Mouse (Mus musculus): Measurements from ENCODE around the gene Pacsin2. TPM values are rescaled to one million over a fixed set of nuclear protein-coding genes. Genes with fewer than 3 reads are reported as not detected.
A peak's percentile ranks its signal among the peaks of the same experiment; 100 is the strongest.

The Pacsin2 gene
- total and polyA plus RNA-seq, 3 experiments, result 48.4 to 85.5 (median 53.7) TPM

DNA sequence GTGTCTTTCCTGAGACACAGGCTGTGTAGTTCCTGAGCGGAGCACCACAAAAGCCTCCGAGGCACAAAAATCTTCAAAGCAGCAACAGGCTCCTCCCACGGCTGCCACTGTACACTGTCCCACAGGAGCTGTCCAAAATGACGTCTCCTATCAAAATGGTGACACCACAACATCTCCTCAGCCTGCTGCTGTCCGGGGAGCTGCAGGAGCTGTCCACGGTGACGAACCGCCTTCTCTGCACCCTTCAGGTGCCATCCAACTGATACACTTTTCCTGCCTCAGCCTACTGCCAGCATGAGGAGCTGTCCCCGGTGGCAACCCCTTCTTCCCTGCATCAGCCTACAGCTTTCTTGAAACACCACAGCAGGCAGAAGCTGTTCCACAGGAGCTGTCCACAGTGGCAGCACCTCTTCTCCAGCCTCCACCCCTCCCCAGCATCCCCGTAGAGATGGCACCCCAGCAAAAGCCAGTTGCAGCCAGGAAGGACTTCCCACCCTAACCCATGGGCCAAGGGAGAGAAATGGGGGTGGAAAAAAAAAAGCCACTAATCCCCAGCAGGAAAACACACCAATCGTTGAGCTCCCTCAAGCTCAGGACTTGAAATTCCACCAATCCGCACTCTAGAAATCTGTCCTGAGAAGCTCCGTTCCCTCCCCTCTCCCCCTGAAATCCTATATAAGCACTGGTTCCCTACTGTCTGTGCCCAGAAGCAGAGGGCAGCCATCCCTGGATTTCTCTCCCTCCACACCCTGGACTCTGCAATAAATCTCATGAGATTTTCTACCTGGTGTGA is 48.3 kb upstream of the Pacsin2 start:
- no peak overlapping the region for H3K4me3 ChIP-seq (replicated peaks in 1 of 3; ENCODE audit: low read depth in 2 of 3, low read length in 2 of 3, poor library complexity in 1 of 3)
- dilution Hi-C loops (cut with MboI; ENCODE audit: extremely low pct_ligation_motif_present, extremely low pct_unique_long_range_greater_than_20kb, low sequenced_read_pairs) (no loop called here), in situ Hi-C loops (cut with MboI; ENCODE audit: low pct_ligation_motif_present, low pct_unique_long_range_greater_than_20kb, low sequenced_read_pairs) (loop anchor here (25.0 kb wide), 1 partner anchor 300 kb away; no protein-coding TSS in a partner anchor)

DNA sequence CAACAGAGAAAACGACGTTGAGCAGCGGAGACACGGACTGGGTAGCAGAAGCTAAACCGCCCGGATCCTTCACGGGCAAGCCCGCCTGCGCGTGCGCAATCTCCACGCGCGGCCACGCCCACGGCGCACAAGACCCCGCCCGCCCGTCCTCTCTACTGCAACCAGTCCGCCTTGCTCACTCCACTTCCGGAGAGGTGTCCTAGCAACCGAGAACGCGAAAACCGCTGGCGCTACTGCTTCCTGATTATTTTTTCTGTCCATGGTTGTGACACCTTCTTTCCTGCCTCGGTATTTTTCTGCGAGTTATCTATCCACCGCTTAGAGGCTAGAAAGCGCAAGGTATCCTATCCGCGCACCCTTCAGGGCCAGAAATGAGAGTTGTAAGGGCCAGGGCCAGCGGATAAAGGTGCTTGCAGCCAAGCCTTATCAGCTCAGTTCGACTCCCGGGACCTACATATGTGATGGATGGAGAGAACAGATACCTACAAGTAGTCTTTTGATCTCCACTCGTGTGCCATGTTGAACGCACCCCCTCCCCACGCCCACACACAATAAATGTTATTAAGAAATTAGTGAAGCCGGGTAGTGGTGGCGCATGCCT is 46.5 kb upstream of the Pacsin2 start, which contains the start of gene Ttll1:
TSS of gene Ttll1 (minus strand) at position 89 of the 601 bp plus-strand sequence.
- peak within 1 kb of the TSS; percentile 39; the same call in 1 of the 2 replicates for H3K9ac ChIP-seq (ENCODE audit: insufficient read depth, low read depth)
- peaks cover 28% of the 10 kb centered on the region for H3K27me3 ChIP-seq (replicated peaks)
- no peaks in the 10 kb centered on the region for H3K9me3 ChIP-seq (replicated peaks; ENCODE audit: low read length)
- peak within 1 kb of the TSS; percentile 82 for H3K4me2 ChIP-seq (ENCODE audit: insufficient read depth, low read depth, poor library complexity, severe bottlenecking)
- peak within 1 kb of the TSS; percentile 56 to 76 (median 71) for H3K4me3 ChIP-seq (replicated peaks in 1 of 3; ENCODE audit: low read depth in 2 of 3, low read length in 2 of 3, poor library complexity in 1 of 3)
- peaks cover 0 to 5% of the 10 kb centered on the region in 2 experiments; a peak in 2 of 4 replicates for H3K4me1 ChIP-seq (ENCODE audit: control insufficient read depth in 1 of 2, insufficient read depth in 2 of 2)
- H3K79me2 ChIP-seq (replicated peaks; ENCODE audit: control insufficient read depth, extremely low read depth, insufficient read depth, poor library complexity, severe bottlenecking), result no peaks in the 10 kb centered on the region
- dilution Hi-C loops (cut with MboI; ENCODE audit: extremely low pct_ligation_motif_present, extremely low pct_unique_long_range_greater_than_20kb, low sequenced_read_pairs), result no loop called here
- peak; percentile 91 for DNase-seq (ENCODE audit: extremely low read depth)
- no peaks in the 10 kb centered on the region for H3K36me3 ChIP-seq (replicated peaks in 1 of 2; ENCODE audit: control insufficient read depth in 1 of 2, insufficient read depth in 1 of 2, low read length in 1 of 2)
- H3K27ac ChIP-seq (ENCODE audit: insufficient read depth, low read depth), result no peak within 1 kb of the TSS
- in situ Hi-C loops (cut with MboI; ENCODE audit: low pct_ligation_motif_present, low pct_unique_long_range_greater_than_20kb, low sequenced_read_pairs), result loop anchor here (25.0 kb wide), 1 partner anchor 299 kb away; no protein-coding TSS in a partner anchor
- TF ChIP-seq SMC3 (IDR thresholded peaks at IDR 0.05; ENCODE audit: low read depth, low read length), result no peak
- no peak for TF ChIP-seq ZMIZ1 (IDR thresholded peaks at IDR 0.05; ENCODE audit: low read depth, low read length)
- TF ChIP-seq NRF1 (IDR thresholded peaks at IDR 0.05; ENCODE audit: low read depth, low read length), result peak; percentile 97
- TF ChIP-seq MAX (IDR thresholded peaks at IDR 0.05; ENCODE audit: low read length), result no peak
- TF ChIP-seq KAT2A (IDR thresholded peaks at IDR 0.05; ENCODE audit: insufficient replicate concordance, low read length), result no peak
- peak; percentile 65 for TF ChIP-seq POLR2A (IDR thresholded peaks at IDR 0.05; ENCODE audit: low read depth, low read length)
- peak; percentile 93 for TF ChIP-seq ELF1 (IDR thresholded peaks at IDR 0.05; ENCODE audit: low read depth, low read length)
- no peak for TF ChIP-seq CHD1 (IDR thresholded peaks at IDR 0.05; ENCODE audit: low read depth, low read length)
- no peak for TF ChIP-seq EP300 (IDR thresholded peaks at IDR 0.05; ENCODE audit: low read length)
- TF ChIP-seq GABPA (IDR thresholded peaks at IDR 0.05; ENCODE audit: insufficient replicate concordance, low read depth, low read length), result no peak
- no peak for TF ChIP-seq NELFE (IDR thresholded peaks at IDR 0.05; ENCODE audit: low read depth, low read length)
- no peak for TF ChIP-seq MYC (IDR thresholded peaks at IDR 0.05; ENCODE audit: low read depth, low read length)
- TF ChIP-seq CHD2 (IDR thresholded peaks at IDR 0.05; ENCODE audit: low read length), result no peak
- no peak; the same call in 1 of the 2 replicates for TF ChIP-seq HCFC1 (IDR thresholded peaks at IDR 0.05; ENCODE audit: low read depth, low read length)
- TF ChIP-seq ZNF384 (IDR thresholded peaks at IDR 0.05; ENCODE audit: low read depth, low read length), result 0 out of 2 replicates have a peak, but pooled peaks have one; percentile 17
- TF ChIP-seq PAX5 (IDR thresholded peaks at IDR 0.05; ENCODE audit: low read length), result no peak
- TF ChIP-seq USF2 (conservative IDR thresholded peaks at IDR 0.05; ENCODE audit: low read depth, low read length), result no peak
- 0 out of 2 replicates have a peak, but pooled peaks have one; percentile 6 for TF ChIP-seq IRF4 (IDR thresholded peaks at IDR 0.05; ENCODE audit: low read depth, low read length)
- peak; percentile 85 for TF ChIP-seq MXI1 (IDR thresholded peaks at IDR 0.05; ENCODE audit: low read depth, low read length)
- no peak for TF ChIP-seq RCOR1 (conservative IDR thresholded peaks at IDR 0.05; ENCODE audit: low read depth, low read length)
- no peak for TF ChIP-seq JUN (IDR thresholded peaks at IDR 0.05; ENCODE audit: insufficient read depth, low read depth, low read length)
- TF ChIP-seq ETS1 (conservative IDR thresholded peaks at IDR 0.05; ENCODE audit: low read depth, low read length), result no peak
- peak; percentile 94 for TF ChIP-seq SIN3A (IDR thresholded peaks at IDR 0.05; ENCODE audit: low read length)
- no peak for TF ChIP-seq BHLHE40 (IDR thresholded peaks at IDR 0.05; ENCODE audit: low read depth, low read length)
- TF ChIP-seq TCF12 (IDR thresholded peaks at IDR 0.05; ENCODE audit: low read depth, low read length), result no peak
- no peak for TF ChIP-seq ZC3H11A (IDR thresholded peaks at IDR 0.05; ENCODE audit: low read depth, low read length)
- no peak for TF ChIP-seq USF1 (IDR thresholded peaks at IDR 0.05; ENCODE audit: low read depth, low read length)
- no peak for TF ChIP-seq RAD21 (IDR thresholded peaks at IDR 0.05; ENCODE audit: low read depth, low read length)

More for the DNA sequence above, 48.3 kb upstream of the Pacsin2 start:
- no peak for TF ChIP-seq TBP (conservative IDR thresholded peaks at IDR 0.05; ENCODE audit: low read depth, low read length)
- no peak for TF ChIP-seq POLR2A (IDR thresholded peaks at IDR 0.05; ENCODE audit: low read depth, low read length)
- TF ChIP-seq ELF1 (IDR thresholded peaks at IDR 0.05; ENCODE audit: low read depth, low read length), result no peak
- no peak for TF ChIP-seq JUND (conservative IDR thresholded peaks at IDR 0.05; ENCODE audit: low read depth, low read length)
- TF ChIP-seq MEF2A (IDR thresholded peaks at IDR 0.05; ENCODE audit: borderline replicate concordance, low read depth, low read length), result no peak
- TF ChIP-seq ZKSCAN1 (IDR thresholded peaks at IDR 0.05; ENCODE audit: borderline replicate concordance, low read depth, low read length), result no peak
- TF ChIP-seq MAFK (IDR thresholded peaks at IDR 0.05; ENCODE audit: insufficient replicate concordance, low read length), result no peak
- no peak overlapping the region for H3K27ac ChIP-seq (ENCODE audit: insufficient read depth, low read depth)
- peaks cover 35% of the 10 kb centered on the region for H3K27me3 ChIP-seq (replicated peaks)
- H3K4me2 ChIP-seq (ENCODE audit: insufficient read depth, low read depth, poor library complexity, severe bottlenecking), result no peak overlapping the region
- DNase-seq (ENCODE audit: extremely low read depth), result no peak
- peaks cover 13% of the 10 kb centered on the region for H3K9me3 ChIP-seq (replicated peaks; ENCODE audit: low read length)
- H3K4me1 ChIP-seq (ENCODE audit: control insufficient read depth in 1 of 2, insufficient read depth in 2 of 2), result peaks cover 0 to 5% of the 10 kb centered on the region in 2 experiments; a peak in 2 of 4 replicates
- no peaks in the 10 kb centered on the region for H3K79me2 ChIP-seq (replicated peaks; ENCODE audit: control insufficient read depth, extremely low read depth, insufficient read depth, poor library complexity, severe bottlenecking)
- no peak overlapping the region for H3K9ac ChIP-seq (ENCODE audit: insufficient read depth, low read depth)
- no peaks in the 10 kb centered on the region for H3K36me3 ChIP-seq (replicated peaks in 1 of 2; ENCODE audit: control insufficient read depth in 1 of 2, insufficient read depth in 1 of 2, low read length in 1 of 2)

Data from CH12.LX (cell line).